Mouse (Mus musculus): ENCODE measurements around the gene Gdf7.
A peak's percentile ranks its signal among the peaks of the same experiment; 100 is the strongest.

Gene Gdf7

GRCm38 (mm10) chr12:8327675-8328053 is 25.9 kb upstream of the Gdf7 start:
- DNase-seq (ENCODE audit: low spot score) = no peak

- DNase-seq (ENCODE audit: low spot score) = peak; percentile 94
Observed at GRCm38 (mm10) chr12:8326825-8327674, 25.3 kb upstream of the Gdf7 start.

- DNase-seq (ENCODE audit: low spot score) = no peak
Observed at GRCm38 (mm10) chr12:8325943-8326522, 24.3 kb upstream of the Gdf7 start.

DNA sequence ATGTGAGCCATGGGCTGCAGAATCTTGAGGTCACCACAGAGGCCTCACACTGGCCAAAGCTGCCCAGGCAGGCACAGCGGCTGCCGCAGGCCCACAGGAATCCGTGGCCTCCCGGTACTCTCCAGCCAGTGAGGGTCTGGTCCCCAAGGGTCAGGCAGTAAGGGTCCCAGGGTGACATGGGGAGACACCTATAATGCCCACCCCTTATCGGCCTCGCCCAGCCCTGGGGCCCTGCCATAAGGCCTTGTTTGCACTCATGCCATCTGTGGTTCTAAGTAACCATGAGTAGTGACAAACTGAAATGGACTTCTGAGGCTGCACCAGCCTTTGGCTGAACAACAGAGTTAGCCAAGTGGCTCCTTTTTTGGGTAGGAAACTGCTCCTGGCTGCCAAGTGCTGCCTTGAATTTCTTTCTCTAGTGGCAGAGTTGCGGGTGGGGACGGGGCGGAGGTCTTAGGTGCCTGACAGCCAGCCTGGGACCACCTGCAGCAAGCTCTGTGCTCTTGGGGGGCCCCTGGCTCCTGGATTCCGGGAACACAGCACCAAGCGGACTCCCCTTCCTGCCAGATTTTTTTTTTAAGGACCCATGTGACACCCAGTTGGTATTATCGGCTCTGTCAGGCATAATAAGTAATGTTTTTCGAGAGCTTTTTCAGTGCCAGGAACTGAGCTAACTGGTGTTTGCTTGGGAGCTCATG is 23.6 kb upstream of the Gdf7 start:
- DNase-seq (ENCODE audit: low spot score) = no peak

- no peak for DNase-seq (ENCODE audit: low spot score)
Observed at GRCm38 (mm10) chr12:8324086-8324485, 22.3 kb upstream of the Gdf7 start.

- no peak for DNase-seq (ENCODE audit: low spot score)
Observed at GRCm38 (mm10) chr12:8321506-8321905, 19.8 kb upstream of the Gdf7 start.

GRCm38 (mm10) chr12:8320084-8320713 is 18.4 kb upstream of the Gdf7 start:
- DNase-seq (ENCODE audit: low spot score) = peak; percentile 82

DNA sequence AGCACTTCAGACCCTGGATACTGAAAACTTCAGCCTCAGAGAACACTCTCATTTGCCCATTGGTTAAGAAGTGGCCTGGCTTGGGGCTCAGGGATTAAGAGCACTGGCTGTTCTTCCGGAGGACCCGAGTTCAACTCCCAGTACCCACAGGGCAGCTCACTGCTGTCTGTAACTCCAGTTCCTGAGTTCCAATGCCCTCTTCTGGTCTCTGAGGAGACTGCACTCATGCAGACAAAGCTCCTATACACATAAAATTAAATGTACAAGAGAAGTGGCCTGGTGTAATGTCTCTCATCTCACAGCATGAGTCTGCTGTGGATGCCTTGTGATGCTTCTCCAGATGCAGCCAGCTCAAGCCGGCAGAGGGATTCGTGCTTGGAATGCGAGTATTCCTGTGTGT is 14.8 kb upstream of the Gdf7 start:
- no peak for DNase-seq (ENCODE audit: low spot score)

- no peak for DNase-seq (ENCODE audit: low spot score)
Observed at GRCm38 (mm10) chr12:8313773-8314172, 12.0 kb upstream of the Gdf7 start.

- peak; percentile 86 for DNase-seq (ENCODE audit: low spot score)
Observed at GRCm38 (mm10) chr12:8313270-8313771, 11.6 kb upstream of the Gdf7 start, which contains the start of gene Hs1bp3. Gene Hs1bp3 (plus strand): TSS chr12:8313432.

GRCm38 (mm10) chr12:8312266-8312665 is 10.5 kb upstream of the Gdf7 start:
- no peak for DNase-seq (ENCODE audit: low spot score)

DNA sequence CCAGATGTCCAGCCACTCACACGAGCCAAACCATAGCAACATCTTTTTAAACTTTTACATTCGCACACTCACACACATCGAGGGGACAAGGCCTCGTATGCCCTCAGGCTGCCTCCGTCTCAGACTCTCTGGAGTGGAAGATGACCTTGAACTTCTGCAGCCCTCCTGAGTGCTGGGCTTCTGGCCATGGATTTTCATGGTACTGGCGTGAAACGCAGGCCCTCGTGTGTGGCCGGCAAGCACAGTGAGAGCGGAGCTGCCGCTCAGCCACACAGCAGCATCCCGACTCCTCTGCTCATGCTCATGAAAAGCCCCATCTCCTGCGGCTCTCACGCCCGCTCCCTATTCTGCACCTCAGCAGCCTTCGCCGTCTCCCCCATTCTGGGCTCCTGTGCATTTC is 9.2 kb upstream of the Gdf7 start:
- DNase-seq (ENCODE audit: low spot score) = no peak

GRCm38 (mm10) chr12:8306910-8307309 is 5.2 kb upstream of the Gdf7 start:
- no peak for DNase-seq (ENCODE audit: low spot score)

- DNase-seq (ENCODE audit: low spot score) = peak; percentile 59
Observed at GRCm38 (mm10) chr12:8306432-8306831, 4.7 kb upstream of the Gdf7 start.

DNA sequence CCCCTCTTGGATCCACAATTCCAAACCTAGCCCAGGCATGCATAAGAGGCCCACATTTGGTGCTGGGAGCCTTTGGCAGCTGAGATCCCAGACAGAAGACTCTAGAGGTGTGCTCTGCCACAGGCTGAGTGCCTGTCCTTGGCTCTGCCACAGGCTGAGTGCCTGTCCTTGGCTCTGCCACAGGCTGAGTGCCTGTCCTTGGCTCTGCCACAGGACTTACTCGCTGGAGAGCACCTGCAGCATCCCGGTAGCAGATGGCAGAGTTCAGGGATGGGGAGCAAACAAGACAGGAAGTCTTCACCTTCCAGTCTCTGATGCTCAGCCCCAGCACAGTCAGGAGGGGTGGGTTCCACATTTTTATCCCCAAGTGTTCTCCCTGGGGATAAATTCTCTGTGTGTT is 3.5 kb upstream of the Gdf7 start:
- no peak for DNase-seq (ENCODE audit: low spot score)

DNA sequence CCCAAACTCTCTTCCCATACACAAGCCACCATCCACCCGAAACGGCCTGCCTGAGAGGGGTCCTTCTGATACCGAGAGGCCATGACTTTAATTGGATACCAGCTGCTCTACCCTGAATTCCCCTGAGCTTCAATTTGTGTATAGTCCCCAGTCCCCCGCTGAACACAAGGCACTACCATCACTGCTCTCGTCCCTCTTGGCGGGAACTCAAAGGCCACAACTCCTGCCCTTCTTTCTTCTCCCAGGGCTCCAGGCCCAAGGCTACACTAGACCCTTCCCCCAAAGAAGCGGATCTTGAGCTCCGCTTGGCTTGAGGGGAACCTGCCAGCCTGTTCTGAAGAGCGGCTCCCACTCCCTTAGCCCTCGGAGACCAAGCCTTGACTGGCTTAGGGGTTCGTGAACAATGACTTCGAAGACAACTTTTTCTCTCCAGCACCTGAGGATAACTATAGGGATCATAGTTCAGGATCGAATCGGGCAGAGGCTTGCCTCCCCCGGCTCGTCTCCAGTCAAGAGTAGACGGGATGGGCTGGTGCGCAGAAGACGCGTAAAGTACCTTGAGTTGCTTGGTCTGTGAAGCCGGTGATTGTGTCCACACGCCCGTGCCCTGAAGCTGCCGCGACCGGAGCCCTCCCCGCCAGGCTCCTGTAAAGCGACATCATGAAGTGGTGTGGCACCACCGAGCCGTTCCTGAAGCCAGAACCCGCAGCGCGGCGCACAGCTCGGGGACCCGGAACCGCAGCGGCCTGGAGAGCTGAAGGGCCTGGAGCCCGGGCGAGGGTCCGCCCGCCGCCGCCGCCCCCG is 541 bp downstream of the Gdf7 start:
- no peak for DNase-seq (ENCODE audit: low spot score)

DNA sequence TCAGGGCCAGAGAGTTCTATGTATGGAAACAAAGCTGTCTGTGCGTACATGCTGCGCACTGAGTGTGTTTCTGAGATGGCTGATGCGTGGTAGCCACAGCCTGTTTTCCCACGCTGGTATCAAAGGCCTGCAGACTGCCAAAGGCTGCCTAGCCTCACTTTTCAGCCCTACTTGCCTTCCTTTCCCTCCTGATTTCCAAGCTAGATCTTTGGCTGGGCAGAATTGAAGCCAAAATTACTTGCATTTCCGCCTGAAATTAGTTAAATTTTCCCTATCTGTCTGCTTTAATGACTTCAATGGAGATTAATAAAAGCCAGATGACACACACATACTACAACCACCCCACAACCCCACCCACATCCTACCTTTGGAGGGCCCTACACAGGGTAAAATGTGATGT is 1.2 kb downstream of the Gdf7 start:
- no peak for DNase-seq (ENCODE audit: low spot score)

DNA sequence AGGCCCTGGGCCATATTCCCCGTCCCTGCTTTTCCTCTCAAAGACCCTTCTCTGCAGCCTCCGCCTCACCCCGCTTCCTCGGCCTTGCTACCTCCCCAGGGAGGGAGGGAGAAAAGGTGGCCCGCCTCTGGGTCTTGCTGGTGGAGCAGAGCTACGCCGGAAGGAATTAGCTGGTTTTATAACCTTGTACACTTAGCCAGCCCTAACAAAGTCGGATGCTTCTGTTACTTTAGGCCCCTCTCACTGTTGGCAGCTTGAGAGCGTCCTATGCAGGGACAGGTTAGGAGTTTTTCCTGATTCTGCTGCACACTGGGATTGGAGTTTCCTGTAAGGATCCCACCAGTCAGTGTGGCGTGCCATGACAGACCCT is 1.7 kb downstream of the Gdf7 start:
- DNase-seq (ENCODE audit: low spot score) = no peak

GRCm38 (mm10) chr12:8299143-8300110 is 2.3 kb downstream of the Gdf7 start:
- DNase-seq (ENCODE audit: low spot score) = no peak

DNA sequence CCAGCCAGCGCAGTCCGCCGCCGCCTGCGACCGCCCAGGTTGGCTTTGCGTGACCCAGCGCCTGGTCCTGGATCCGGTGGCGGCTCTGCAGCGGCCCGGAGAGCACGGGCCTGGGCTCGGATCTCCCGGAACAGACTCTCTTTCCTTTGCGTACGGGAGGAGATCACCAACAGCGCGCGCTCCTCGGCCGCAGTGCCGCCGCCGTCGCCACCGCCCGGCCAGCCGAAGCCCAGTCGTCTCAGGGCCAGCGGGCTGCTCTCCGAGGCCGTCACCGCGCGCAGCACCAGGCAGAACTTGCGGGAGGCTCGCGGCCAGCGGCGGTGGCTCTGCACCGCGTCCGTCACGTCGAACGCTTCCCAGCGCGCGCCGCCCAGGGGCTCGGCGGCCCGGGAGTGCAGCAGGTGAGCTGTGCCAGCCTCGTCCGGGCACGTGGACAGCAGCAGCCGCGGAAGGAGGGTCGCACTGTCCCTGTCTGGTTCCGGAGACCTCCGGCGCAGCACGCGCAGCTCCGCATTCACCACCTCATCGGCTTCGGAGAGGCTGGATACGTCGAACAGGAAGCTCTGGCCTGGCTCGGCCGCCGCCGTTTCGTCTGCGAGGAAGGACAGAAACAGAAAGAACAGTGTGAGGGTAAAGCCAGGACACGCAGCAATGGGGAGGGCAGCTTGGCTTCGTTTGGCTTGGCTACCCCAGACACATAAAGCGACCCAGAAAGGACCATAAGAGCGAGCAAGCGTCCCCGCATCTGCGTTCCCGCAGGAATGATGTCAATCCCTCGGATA is 3.2 kb downstream of the Gdf7 start:
- no peak for DNase-seq (ENCODE audit: low spot score)

All from lung, postnatal 25 days (tissue).